Mouse (Mus musculus) left cerebral cortex, postnatal 36 days (tissue): ENCODE data around the gene Azi2. TPM values are rescaled to one million over a fixed set of nuclear protein-coding genes. Genes with fewer than 3 reads are reported as not detected.

Experiments used
- DNase-seq, 2 experiments: peaks; one replicate each; pipeline ENCODE4 v3.0.0; 2021 to 2022; ENCODE audit warnings: low spot score in 2 of 2, mixed read lengths in 1 of 2
- intact Hi-C: fragments of 180-260 bp; cut with DNase I; formaldehyde crosslinking; loops from one replicate; pipeline ENCODE4 v1.15.1; 2025
- microRNA-seq: library from miRNA; unstranded; fragments of <30 nt; microRNA quantifications from one replicate; pipeline ENCODE4 v1.2.0, GENCODE M21; 2022
- total RNA-seq, 2 experiments: library from RNA; stranded (reverse); gene quantifications; 2 replicates each; pipeline ENCODE4 v1.2.3; 2021

Gene Azi2
- total RNA-seq, 2 experiments from 2014 or later, result 73.1 to 75.1 TPM

- no peak for DNase-seq
- intact Hi-C loops, result no loop called here
These were observed 33.1 kb downstream of the Azi2 start for GRCm38 (mm10) chr9:118073358-118073757.

- DNase-seq, result no peak
- intact Hi-C loops, result no loop called here
These were observed 42.5 kb downstream of the Azi2 start for GRCm38 (mm10) chr9:118082575-118083431.

- no peak for DNase-seq
These were observed 43.5 kb downstream of the Azi2 start for GRCm38 (mm10) chr9:118083834-118084233.

GRCm38 (mm10) chr9:118099395-118099794 lies 59.1 kb downstream of the Azi2 start:
- intact Hi-C loops, result loop anchor here (1.0 kb wide), 1 partner anchor 390 kb away; no protein-coding TSS in a partner anchor
- DNase-seq, result no peak

More at GRCm38 (mm10) chr9:118083834-118084233, 43.5 kb downstream of the Azi2 start:
- intact Hi-C loops, result no loop called here

- no peak for DNase-seq
- intact Hi-C loops, result no loop called here
These were observed 60.2 kb downstream of the Azi2 start for GRCm38 (mm10) chr9:118100484-118100883.

GRCm38 (mm10) chr9:118101802-118102201 lies 61.5 kb downstream of the Azi2 start:
- intact Hi-C loops, result no loop called here
- DNase-seq, result no peak

- no peak for DNase-seq
- intact Hi-C loops, result no loop called here
These were observed 68.3 kb downstream of the Azi2 start for GRCm38 (mm10) chr9:118108527-118109011.

- DNase-seq, result no peak
- intact Hi-C loops, result no loop called here
These were observed 69.5 kb downstream of the Azi2 start for GRCm38 (mm10) chr9:118109697-118110359.

- intact Hi-C loops, result no loop called here
- no peak for DNase-seq
These were observed 70.0 kb downstream of the Azi2 start for GRCm38 (mm10) chr9:118110360-118110710.

Small RNA genes lying within 50 kb of the gene (microRNA-seq; reads per million reads assigned to microRNA genes)
- not detected for gene Gm22008

Other genes starting within 250 kb of the Azi2 start
- gene Cmc1, start 109.7 kb downstream of the Azi2 start, total RNA-seq, result 10 to 100 TPM in 1 of 2 experiments, 1 to 10 TPM in 1; 9.5 to 12.3 TPM